Mouse (Mus musculus) E14TG2a.4 (cell line): ENCODE data around the gene B3gntl1.

Source experiments
- CTCF ChIP-seq: conservative IDR thresholded peaks from 2 replicates; pipeline ENCODE4 v1.5.1; 2014; ENCODE audit warnings: low read length
- NANOG ChIP-seq: IDR thresholded peaks from 2 replicates; pipeline ENCODE4 v1.6.1; 2014; ENCODE audit warnings: borderline replicate concordance, low read length, mixed read lengths
- POU5F1 ChIP-seq: IDR thresholded peaks from 2 replicates; pipeline ENCODE4 v1.6.1; 2014; ENCODE audit warnings: low read length, borderline replicate concordance

DNA sequence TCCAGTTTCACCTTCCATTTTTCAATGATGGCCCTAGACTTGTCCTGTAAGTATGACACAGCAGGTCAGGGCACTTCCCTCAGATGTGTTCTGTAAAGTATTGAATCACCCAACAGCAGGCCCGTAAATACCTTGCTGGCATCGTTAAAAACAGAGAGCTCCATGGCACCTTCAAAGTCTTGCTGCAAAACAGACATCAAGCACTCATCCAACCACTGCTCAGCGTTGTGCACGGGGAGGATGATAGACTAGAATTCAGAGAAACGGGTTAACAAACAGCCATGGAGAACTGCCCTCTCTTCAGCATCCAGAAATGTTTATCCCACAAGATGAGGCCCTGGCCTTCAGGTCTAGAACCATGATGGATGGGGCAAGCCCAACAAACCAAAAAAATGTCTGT is 2.0 kb downstream of the B3gntl1 start:
- TF ChIP-seq CTCF (no peak), NANOG (no peak), POU5F1 (no peak)
